Mouse (Mus musculus): ENCODE results near the gene Tmem235. TPM values are rescaled to one million over a fixed set of nuclear protein-coding genes. Genes with fewer than 3 reads are reported as not detected.

The Tmem235 gene
- polyA plus RNA-seq, 2 experiments = not detected

DNA sequence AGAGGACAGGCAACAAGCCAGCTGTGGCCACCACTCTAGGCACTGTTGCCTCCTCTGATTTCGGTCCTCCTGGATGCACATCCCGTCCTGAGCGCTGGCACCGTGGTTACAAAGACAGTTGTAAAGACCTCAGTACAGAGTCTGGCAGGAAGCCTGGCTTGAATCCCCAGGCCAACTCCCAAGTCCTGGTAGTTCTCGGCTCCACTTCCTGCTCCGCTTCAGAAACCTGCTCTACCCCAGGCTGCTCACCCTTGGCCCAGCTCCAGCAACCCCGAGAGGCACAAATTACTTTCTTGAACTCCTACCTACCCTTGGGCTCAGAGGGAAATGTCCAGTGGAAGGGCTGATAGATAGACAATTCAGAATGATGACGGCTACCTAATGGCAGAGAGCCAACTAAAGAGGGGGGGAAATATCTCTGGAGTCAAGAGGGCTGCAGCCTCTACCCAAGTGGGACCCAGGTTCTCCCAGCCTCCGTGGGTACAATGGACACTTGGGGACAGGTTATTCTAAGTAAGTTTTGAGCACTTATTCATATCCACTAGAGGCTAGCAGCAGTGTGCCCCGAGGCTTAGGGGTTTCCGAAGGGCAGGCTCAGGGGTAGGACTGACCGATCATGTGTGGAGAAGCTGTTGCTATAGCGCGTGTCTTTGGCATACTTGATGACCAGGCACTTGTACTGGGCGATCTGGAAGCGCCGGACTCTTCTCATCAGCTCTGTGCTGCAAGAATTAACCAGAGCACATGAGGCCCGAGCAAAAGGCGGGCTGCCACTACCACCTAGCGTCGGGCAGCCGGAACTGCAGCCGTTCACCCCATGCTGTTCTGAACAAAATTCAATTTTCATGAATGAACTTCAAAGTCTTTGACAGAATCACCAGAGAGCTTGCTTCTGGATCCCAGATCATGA is 36.2 kb upstream of the Tmem235 start:
- 17% methylated on average over 23 of the region's 23 CpGs for WGBS
- no peak for TF ChIP-seq POLR2A (IDR thresholded peaks at IDR 0.05; ENCODE audit: borderline replicate concordance, extremely low read depth, insufficient read depth, insufficient read length)
- Histone ChIP-seq H3K36me3 (ENCODE audit: control insufficient read depth, insufficient read depth, low read length) (peaks cover 36% of the 10 kb centered on the region), H3K4me2 (replicated peaks; ENCODE audit: low read depth, low read length, severe bottlenecking) (peak overlapping the region; percentile 91), H3K9me3 (ENCODE audit: control insufficient read depth, low read length) (no peaks in the 10 kb centered on the region), H3K4me1 (ENCODE audit: control insufficient read depth, insufficient read depth, low read length) (peaks cover 46% of the 10 kb centered on the region), H3K27me3 (ENCODE audit: control insufficient read depth, insufficient read depth, low read length) (no peaks in the 10 kb centered on the region), H3K27ac (replicated peaks; ENCODE audit: low read depth, low read length) (no peak overlapping the region; the same call in 1 of the 2 replicates), H3K4me3 (replicated peaks; ENCODE audit: low read length) (peak overlapping the region; percentile 58), H3K9ac (ENCODE audit: low read depth, low read length, severe bottlenecking) (peak overlapping the region; percentile 70)
- peak; percentile 45 for ATAC-seq (ENCODE audit: low FRiP score, low read depth)
- DNase-seq (ENCODE audit: low spot score) = peak; percentile 87

DNA sequence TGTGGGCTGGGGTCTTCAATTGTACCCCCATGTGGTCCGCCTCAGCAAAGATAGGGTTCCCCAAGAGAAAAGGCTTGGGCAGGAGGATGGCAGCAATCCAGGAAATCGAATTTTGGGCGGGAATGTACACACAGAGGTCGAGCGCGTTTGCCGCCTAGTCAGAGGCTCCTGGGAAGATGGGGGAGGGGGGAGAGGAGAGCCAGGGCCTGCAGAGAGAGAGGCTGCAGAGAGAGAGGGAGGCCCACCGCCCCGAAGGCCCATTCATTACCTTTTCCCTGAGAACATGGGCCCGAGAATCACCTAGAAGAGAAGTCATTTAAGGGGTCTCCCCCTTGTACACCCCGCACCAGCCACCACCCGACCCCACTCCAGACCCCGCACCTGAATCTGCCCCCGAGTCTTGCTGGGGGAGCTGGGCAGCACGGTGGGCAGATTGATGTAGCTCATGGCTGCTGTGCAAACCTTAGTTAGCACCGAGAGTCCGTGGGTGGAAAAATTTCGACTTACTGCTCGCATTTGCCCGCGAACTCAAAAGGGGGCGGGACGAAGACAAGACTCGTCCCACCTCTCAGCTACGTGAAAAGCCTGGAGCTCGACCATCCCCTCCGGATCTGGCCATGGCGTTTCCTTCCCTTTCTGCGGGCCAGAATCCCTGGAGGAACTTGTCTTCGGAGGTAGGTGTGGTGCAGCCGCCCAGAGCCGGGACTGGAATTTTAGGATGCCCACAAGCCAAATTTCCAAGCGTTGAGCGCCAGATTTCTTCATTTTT is 35.0 kb upstream of the Tmem235 start, which contains the start of the genes Afmid and Tk1:
Gene Afmid (plus strand): TSS at position 592 of the 769 bp plus-strand sequence.
Gene Tk1 (minus strand): TSS at position 760 of the 769 bp plus-strand sequence.
- peak within 1 kb of the TSS; percentile 70 for H3K9ac ChIP-seq (ENCODE audit: low read depth, low read length, severe bottlenecking)
- peak; percentile 26; the same call in 1 of the 2 replicates for TF ChIP-seq POLR2A (IDR thresholded peaks at IDR 0.05; ENCODE audit: borderline replicate concordance, extremely low read depth, insufficient read depth, insufficient read length)
- peak within 1 kb of the TSS; percentile 91 for H3K4me2 ChIP-seq (replicated peaks; ENCODE audit: low read depth, low read length, severe bottlenecking)
- H3K36me3 ChIP-seq (ENCODE audit: control insufficient read depth, insufficient read depth, low read length) = peaks cover 26% of the 10 kb centered on the region
- no peaks in the 10 kb centered on the region for H3K27me3 ChIP-seq (ENCODE audit: control insufficient read depth, insufficient read depth, low read length)
- peak within 1 kb of the TSS; percentile 90 for H3K27ac ChIP-seq (replicated peaks; ENCODE audit: low read depth, low read length)
- WGBS = 0% methylated on average over 34 of the region's 34 CpGs
- H3K4me3 ChIP-seq (replicated peaks; ENCODE audit: low read length) = peak within 1 kb of the TSS; percentile 58
- peaks cover 46% of the 10 kb centered on the region for H3K4me1 ChIP-seq (ENCODE audit: control insufficient read depth, insufficient read depth, low read length)
- DNase-seq (ENCODE audit: low spot score) = peak; percentile 93
- ATAC-seq (ENCODE audit: low FRiP score, low read depth) = peak; percentile 85
- H3K9me3 ChIP-seq (ENCODE audit: control insufficient read depth, low read length) = no peaks in the 10 kb centered on the region

DNA sequence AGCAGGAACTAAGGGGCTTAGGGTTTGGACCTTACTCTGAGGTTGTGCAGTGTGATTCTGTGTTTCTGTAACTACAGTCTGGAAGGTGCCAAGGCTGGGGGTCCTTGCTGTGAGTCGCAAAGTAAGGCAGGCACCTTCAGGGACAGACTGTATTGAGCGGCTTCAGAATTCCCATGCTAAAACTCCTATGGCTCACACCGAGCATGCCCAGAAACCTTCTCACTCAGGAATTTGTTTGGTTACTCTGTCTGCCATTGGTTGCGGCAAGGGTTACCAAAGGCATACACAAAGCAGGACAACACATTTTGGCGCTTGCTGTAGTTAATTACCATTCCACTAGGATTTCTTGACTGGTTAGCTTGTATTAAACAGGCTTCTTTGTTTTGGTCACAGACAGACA is 34.4 kb upstream of the Tmem235 start:
- DNase-seq (ENCODE audit: low spot score) (peak; percentile 60), ATAC-seq (ENCODE audit: low FRiP score, low read depth) (peak; percentile 24; the same call in 1 of the 2 replicates)
- H3K27me3 ChIP-seq (ENCODE audit: control insufficient read depth, insufficient read depth, low read length) = no peaks in the 10 kb centered on the region
- peak overlapping the region; percentile 58 for H3K4me3 ChIP-seq (replicated peaks; ENCODE audit: low read length)
- 4% methylated on average over 5 of the region's 5 CpGs for WGBS
- no peaks in the 10 kb centered on the region for H3K9me3 ChIP-seq (ENCODE audit: control insufficient read depth, low read length)
- H3K4me2 ChIP-seq (replicated peaks; ENCODE audit: low read depth, low read length, severe bottlenecking) = peak overlapping the region; percentile 91
- TF ChIP-seq POLR2A (IDR thresholded peaks at IDR 0.05; ENCODE audit: borderline replicate concordance, extremely low read depth, insufficient read depth, insufficient read length) = no peak
- H3K4me1 ChIP-seq (ENCODE audit: control insufficient read depth, insufficient read depth, low read length) = peaks cover 46% of the 10 kb centered on the region
- H3K36me3 ChIP-seq (ENCODE audit: control insufficient read depth, insufficient read depth, low read length) = peaks cover 21% of the 10 kb centered on the region
- peak overlapping the region; percentile 70 for H3K9ac ChIP-seq (ENCODE audit: low read depth, low read length, severe bottlenecking)
- peak overlapping the region; percentile 90 for H3K27ac ChIP-seq (replicated peaks; ENCODE audit: low read depth, low read length)

DNA sequence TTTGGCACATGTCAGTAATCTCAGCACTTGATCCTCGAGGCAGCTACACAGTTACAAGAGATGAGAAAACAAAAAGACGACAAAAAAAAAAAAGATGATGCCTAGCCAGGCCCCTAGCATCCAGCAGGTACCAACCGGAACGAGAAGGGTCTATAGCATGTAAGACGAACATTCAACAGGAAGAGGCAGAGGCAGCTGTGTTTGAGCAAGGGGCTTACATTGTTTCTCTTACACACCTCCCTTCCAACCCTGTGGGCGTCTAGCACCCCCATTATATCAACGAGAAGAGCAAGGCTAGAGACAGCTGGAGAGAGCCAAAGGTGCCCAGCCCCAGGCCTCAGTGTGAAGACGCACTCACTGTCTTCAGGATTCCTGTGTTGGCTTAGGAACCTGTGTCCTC is 33.6 kb upstream of the Tmem235 start:
- Histone ChIP-seq H3K4me2 (replicated peaks; ENCODE audit: low read depth, low read length, severe bottlenecking) (peak overlapping the region; percentile 91; the same call in 1 of the 2 replicates), H3K36me3 (ENCODE audit: control insufficient read depth, insufficient read depth, low read length) (peaks cover 15% of the 10 kb centered on the region), H3K9ac (ENCODE audit: low read depth, low read length, severe bottlenecking) (no peak overlapping the region), H3K27me3 (ENCODE audit: control insufficient read depth, insufficient read depth, low read length) (no peaks in the 10 kb centered on the region), H3K27ac (replicated peaks; ENCODE audit: low read depth, low read length) (peak overlapping the region; percentile 90), H3K4me3 (replicated peaks; ENCODE audit: low read length) (no peak overlapping the region), H3K4me1 (ENCODE audit: control insufficient read depth, insufficient read depth, low read length) (peaks cover 46% of the 10 kb centered on the region), H3K9me3 (ENCODE audit: control insufficient read depth, low read length) (no peaks in the 10 kb centered on the region)
- WGBS = 64% methylated on average over 8 of the region's 8 CpGs
- no peak for TF ChIP-seq POLR2A (IDR thresholded peaks at IDR 0.05; ENCODE audit: borderline replicate concordance, extremely low read depth, insufficient read depth, insufficient read length)
- ATAC-seq (ENCODE audit: low FRiP score, low read depth) (no peak), DNase-seq (ENCODE audit: low spot score) (no peak)

- WGBS = 48% methylated on average over 3 of the region's 3 CpGs
- Histone ChIP-seq H3K9me3 (ENCODE audit: control insufficient read depth, low read length) (no peaks in the 10 kb centered on the region), H3K27ac (replicated peaks; ENCODE audit: low read depth, low read length) (no peak overlapping the region), H3K4me1 (ENCODE audit: control insufficient read depth, insufficient read depth, low read length) (peaks cover 49% of the 10 kb centered on the region), H3K27me3 (ENCODE audit: control insufficient read depth, insufficient read depth, low read length) (no peaks in the 10 kb centered on the region), H3K9ac (ENCODE audit: low read depth, low read length, severe bottlenecking) (no peak overlapping the region), H3K36me3 (ENCODE audit: control insufficient read depth, insufficient read depth, low read length) (peaks cover 10% of the 10 kb centered on the region), H3K4me2 (replicated peaks; ENCODE audit: low read depth, low read length, severe bottlenecking) (no peak overlapping the region), H3K4me3 (replicated peaks; ENCODE audit: low read length) (no peak overlapping the region)
- DNase-seq (ENCODE audit: low spot score) (no peak), ATAC-seq (ENCODE audit: low FRiP score, low read depth) (no peak)
- TF ChIP-seq POLR2A (IDR thresholded peaks at IDR 0.05; ENCODE audit: borderline replicate concordance, extremely low read depth, insufficient read depth, insufficient read length) = no peak
Observed at GRCm38 (mm10) chr11:117827386-117827785, 33.2 kb upstream of the Tmem235 start.
